Mouse (Mus musculus): ENCODE results near the gene Mex3b. TPM values are rescaled to one million over a fixed set of nuclear protein-coding genes. Genes with fewer than 3 reads are reported as not detected.

Mex3b gene
- polyA plus RNA-seq (2017; shearing (Covaris generic)): 1 to 10 TPM; 1.5 to 1.8 (median 1.7) TPM

GRCm38 (mm10) chr7:82867271-82868121, at the start of gene Mex3b:
Gene Mex3b, plus strand, starts transcription at chr7:82867333.
- ATAC-seq: no peak

- no peak for ATAC-seq
Measured at GRCm38 (mm10) chr7:82819541-82819940, 47.6 kb upstream of the Mex3b start.

GRCm38 (mm10) chr7:82820661-82821060, 46.5 kb upstream of the Mex3b start:
- ATAC-seq: no peak

GRCm38 (mm10) chr7:82821501-82821900, 45.6 kb upstream of the Mex3b start:
- no peak for ATAC-seq

GRCm38 (mm10) chr7:82822528-82822927, 44.6 kb upstream of the Mex3b start:
- ATAC-seq: no peak

GRCm38 (mm10) chr7:82828193-82828592, 38.9 kb upstream of the Mex3b start:
- ATAC-seq: no peak

- ATAC-seq: no peak
Measured at GRCm38 (mm10) chr7:82829516-82829915, 37.6 kb upstream of the Mex3b start.

- no peak for ATAC-seq
Measured at GRCm38 (mm10) chr7:82834471-82834870, 32.7 kb upstream of the Mex3b start.

- ATAC-seq: no peak
Measured at GRCm38 (mm10) chr7:82838414-82838813, 28.7 kb upstream of the Mex3b start.

- no peak for ATAC-seq
Measured at GRCm38 (mm10) chr7:82838965-82839675, 28.0 kb upstream of the Mex3b start.

- no peak for ATAC-seq
Measured at GRCm38 (mm10) chr7:82842222-82842920, 24.8 kb upstream of the Mex3b start.

GRCm38 (mm10) chr7:82850756-82851155, 16.4 kb upstream of the Mex3b start:
- no peak for ATAC-seq

GRCm38 (mm10) chr7:82851670-82852069, 15.5 kb upstream of the Mex3b start:
- ATAC-seq: no peak

- no peak for ATAC-seq
Measured at GRCm38 (mm10) chr7:82854195-82854766, 12.9 kb upstream of the Mex3b start.

- ATAC-seq: no peak
Measured at GRCm38 (mm10) chr7:82858611-82859010, 8.5 kb upstream of the Mex3b start.

GRCm38 (mm10) chr7:82860626-82861025, 6.5 kb upstream of the Mex3b start:
- ATAC-seq: no peak

GRCm38 (mm10) chr7:82863341-82863740, 3.8 kb upstream of the Mex3b start:
- no peak for ATAC-seq

GRCm38 (mm10) chr7:82864260-82864990, 2.7 kb upstream of the Mex3b start:
- no peak for ATAC-seq

- no peak for ATAC-seq
Measured at GRCm38 (mm10) chr7:82864991-82865771, 2.0 kb upstream of the Mex3b start.

- ATAC-seq: peak; percentile 69
Measured at GRCm38 (mm10) chr7:82865834-82866485, 1.2 kb upstream of the Mex3b start.
